Mouse (Mus musculus): ENCODE data around the gene Atp6v1c2. TPM values are rescaled to one million over a fixed set of nuclear protein-coding genes. Genes with fewer than 3 reads are reported as not detected.
A peak's percentile ranks its signal among the peaks of the same experiment; 100 is the strongest.

Atp6v1c2 gene
- polyA plus RNA-seq, 1 experiment: 0.71 TPM

GRCm38 (mm10) chr12:17256905-17257304, 72.3 kb downstream of the Atp6v1c2 start:
- peak; percentile 58 for DNase-seq
- TF ChIP-seq POLR2A (IDR thresholded peaks at IDR 0.05; ENCODE audit: control insufficient read depth, extremely low read depth, insufficient read depth, low read length, poor library complexity) (no peak), CTCF (IDR thresholded peaks at IDR 0.05; ENCODE audit: borderline replicate concordance, control insufficient read depth, extremely low read depth, insufficient read depth, low read length, poor library complexity) (no peak)
- Histone ChIP-seq H3K4me1 (replicated peaks; ENCODE audit: control insufficient read depth, insufficient read depth, low read length) (peaks cover 4% of the 10 kb centered on the region), H3K4me3 (ENCODE audit: control insufficient read depth, insufficient read depth, low read length) (no peak overlapping the region), H3K27ac (ENCODE audit: control insufficient read depth, insufficient read depth, low read length) (no peak overlapping the region), H3K36me3 (ENCODE audit: control insufficient read depth, insufficient read depth, low read length) (no peaks in the 10 kb centered on the region), H3K27me3 (ENCODE audit: control insufficient read depth, insufficient read depth, low read length) (no peaks in the 10 kb centered on the region)
- whole genome bisulfite sequencing: 6% methylated on average over 10 of the region's 10 CpGs

DNA sequence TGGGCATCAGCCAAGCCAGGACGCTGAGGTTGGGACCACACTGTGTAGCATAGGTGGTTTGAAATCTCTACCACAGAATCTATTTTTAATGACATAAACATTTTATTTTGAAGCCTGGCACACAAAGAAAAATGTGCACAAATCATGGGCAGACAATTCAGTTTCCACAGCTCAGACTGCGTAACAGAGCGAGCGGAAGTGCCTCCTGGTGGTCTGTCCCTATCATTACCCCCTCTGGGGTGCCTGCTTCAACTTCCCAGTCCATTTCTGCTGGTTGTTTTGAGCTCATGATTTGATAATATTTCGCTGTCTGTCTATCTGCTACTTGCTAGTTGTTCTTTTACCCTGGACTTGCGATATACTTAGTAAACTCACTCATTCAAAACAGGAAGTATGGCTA, 73.6 kb downstream of the Atp6v1c2 start:
- DNase-seq: no peak
- H3K27me3 ChIP-seq (ENCODE audit: control insufficient read depth, insufficient read depth, low read length): no peaks in the 10 kb centered on the region
- WGBS: 84% methylated on average over 6 of the region's 6 CpGs

DNA sequence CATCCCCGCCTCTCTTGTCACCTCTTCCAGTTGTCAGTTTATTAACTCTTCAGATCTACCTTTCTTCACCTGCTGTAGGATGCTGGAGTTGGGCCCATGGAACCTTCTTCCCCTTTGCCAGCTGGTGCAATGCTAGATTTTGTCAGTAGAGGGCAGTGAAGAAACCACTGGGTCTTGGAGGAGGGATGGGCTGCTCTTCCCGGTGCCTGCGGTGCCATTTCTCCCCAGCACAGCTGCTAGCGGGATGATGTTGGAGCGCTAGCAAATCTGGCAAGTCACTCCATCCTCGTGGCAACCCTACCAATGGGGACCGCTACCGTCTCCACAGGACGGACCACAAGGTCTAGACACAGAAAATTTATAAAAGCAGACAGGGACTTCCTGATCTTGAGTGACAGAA, 76.1 kb downstream of the Atp6v1c2 start:
- H3K27ac ChIP-seq (ENCODE audit: control insufficient read depth, insufficient read depth, low read length): no peak overlapping the region
- 10% methylated on average over 9 of the region's 9 CpGs for WGBS
- TF ChIP-seq CTCF (IDR thresholded peaks at IDR 0.05; ENCODE audit: borderline replicate concordance, control insufficient read depth, extremely low read depth, insufficient read depth, low read length, poor library complexity) (peak; percentile 60; the same call in 1 of the 2 replicates), POLR2A (IDR thresholded peaks at IDR 0.05; ENCODE audit: control insufficient read depth, extremely low read depth, insufficient read depth, low read length, poor library complexity) (no peak)
- H3K27me3 ChIP-seq (ENCODE audit: control insufficient read depth, insufficient read depth, low read length): no peaks in the 10 kb centered on the region
- no peaks in the 10 kb centered on the region for H3K36me3 ChIP-seq (ENCODE audit: control insufficient read depth, insufficient read depth, low read length)
- no peak overlapping the region for H3K4me3 ChIP-seq (ENCODE audit: control insufficient read depth, insufficient read depth, low read length)
- H3K4me1 ChIP-seq (replicated peaks; ENCODE audit: control insufficient read depth, insufficient read depth, low read length): peaks cover 3% of the 10 kb centered on the region
- peak; percentile 75 for DNase-seq

More for the DNA sequence above, 73.6 kb downstream of the Atp6v1c2 start:
- no peak overlapping the region for H3K4me3 ChIP-seq (ENCODE audit: control insufficient read depth, insufficient read depth, low read length)
- TF ChIP-seq POLR2A (IDR thresholded peaks at IDR 0.05; ENCODE audit: control insufficient read depth, extremely low read depth, insufficient read depth, low read length, poor library complexity) (no peak), CTCF (IDR thresholded peaks at IDR 0.05; ENCODE audit: borderline replicate concordance, control insufficient read depth, extremely low read depth, insufficient read depth, low read length, poor library complexity) (no peak)
- no peak overlapping the region for H3K27ac ChIP-seq (ENCODE audit: control insufficient read depth, insufficient read depth, low read length)
- peaks cover 4% of the 10 kb centered on the region for H3K4me1 ChIP-seq (replicated peaks; ENCODE audit: control insufficient read depth, insufficient read depth, low read length)
- H3K36me3 ChIP-seq (ENCODE audit: control insufficient read depth, insufficient read depth, low read length): no peaks in the 10 kb centered on the region

DNA sequence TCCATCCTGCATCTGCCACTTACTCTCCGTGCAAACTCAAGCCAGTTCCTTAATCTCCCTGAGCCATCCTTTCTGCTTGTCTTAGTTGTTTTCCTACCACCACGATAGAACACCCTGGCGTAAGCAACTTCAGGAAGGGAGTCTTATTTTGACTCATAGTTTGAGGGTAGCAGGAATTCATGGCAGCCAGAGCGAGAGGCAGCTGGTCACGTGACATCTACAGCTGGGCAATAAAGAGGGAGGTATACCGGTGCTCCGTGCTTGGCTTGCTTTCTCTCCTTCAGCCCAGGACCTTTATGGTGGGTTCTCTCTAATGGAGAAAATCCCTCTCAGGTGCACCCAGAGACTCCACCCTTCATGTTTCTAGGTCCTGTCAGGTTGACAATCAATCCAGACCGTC, 78.2 kb downstream of the Atp6v1c2 start:
- no peak overlapping the region for H3K27ac ChIP-seq (ENCODE audit: control insufficient read depth, insufficient read depth, low read length)

GRCm38 (mm10) chr12:17242041-17242440, 87.1 kb downstream of the Atp6v1c2 start:
- DNase-seq: no peak
- Histone ChIP-seq H3K4me3 (ENCODE audit: control insufficient read depth, insufficient read depth, low read length) (no peak overlapping the region), H3K27me3 (ENCODE audit: control insufficient read depth, insufficient read depth, low read length) (no peaks in the 10 kb centered on the region), H3K27ac (ENCODE audit: control insufficient read depth, insufficient read depth, low read length) (no peak overlapping the region), H3K36me3 (ENCODE audit: control insufficient read depth, insufficient read depth, low read length) (no peaks in the 10 kb centered on the region), H3K4me1 (replicated peaks; ENCODE audit: control insufficient read depth, insufficient read depth, low read length) (no peaks in the 10 kb centered on the region)
- no peak for TF ChIP-seq POLR2A (IDR thresholded peaks at IDR 0.05; ENCODE audit: control insufficient read depth, extremely low read depth, insufficient read depth, low read length, poor library complexity)

More for the DNA sequence above, 78.2 kb downstream of the Atp6v1c2 start:
- DNase-seq: no peak
- no peaks in the 10 kb centered on the region for H3K36me3 ChIP-seq (ENCODE audit: control insufficient read depth, insufficient read depth, low read length)
- TF ChIP-seq CTCF (IDR thresholded peaks at IDR 0.05; ENCODE audit: borderline replicate concordance, control insufficient read depth, extremely low read depth, insufficient read depth, low read length, poor library complexity) (no peak), POLR2A (IDR thresholded peaks at IDR 0.05; ENCODE audit: control insufficient read depth, extremely low read depth, insufficient read depth, low read length, poor library complexity) (no peak)
- no peak overlapping the region for H3K4me3 ChIP-seq (ENCODE audit: control insufficient read depth, insufficient read depth, low read length)
- 71% methylated on average over 8 of the region's 8 CpGs for WGBS
- H3K27me3 ChIP-seq (ENCODE audit: control insufficient read depth, insufficient read depth, low read length): no peaks in the 10 kb centered on the region
- H3K4me1 ChIP-seq (replicated peaks; ENCODE audit: control insufficient read depth, insufficient read depth, low read length): no peaks in the 10 kb centered on the region

DNA sequence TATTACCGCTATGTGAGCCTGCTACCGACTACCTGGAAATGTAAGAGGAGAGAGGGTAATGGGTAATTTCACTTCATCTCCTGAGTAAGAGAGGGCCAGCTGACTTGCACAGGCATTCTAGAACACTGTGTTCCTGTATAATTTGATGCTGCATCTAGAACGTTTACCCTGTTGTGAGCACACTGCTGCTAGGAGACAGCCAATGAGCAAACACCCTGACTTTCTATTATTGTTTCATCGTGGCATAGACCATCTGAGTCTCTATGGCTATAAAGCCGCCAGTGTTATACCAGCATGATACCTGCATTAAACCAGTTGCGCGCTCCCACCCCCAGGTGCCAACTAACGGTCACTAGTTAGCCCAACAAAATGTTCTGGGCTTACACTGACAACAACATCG, 87.5 kb downstream of the Atp6v1c2 start:
- Histone ChIP-seq H3K36me3 (ENCODE audit: control insufficient read depth, insufficient read depth, low read length) (no peaks in the 10 kb centered on the region), H3K27me3 (ENCODE audit: control insufficient read depth, insufficient read depth, low read length) (no peaks in the 10 kb centered on the region), H3K4me3 (ENCODE audit: control insufficient read depth, insufficient read depth, low read length) (no peak overlapping the region), H3K4me1 (replicated peaks; ENCODE audit: control insufficient read depth, insufficient read depth, low read length) (no peaks in the 10 kb centered on the region), H3K27ac (ENCODE audit: control insufficient read depth, insufficient read depth, low read length) (no peak overlapping the region)
- WGBS: 95% methylated on average over 9 of the region's 9 CpGs
- no peak for TF ChIP-seq POLR2A (IDR thresholded peaks at IDR 0.05; ENCODE audit: control insufficient read depth, extremely low read depth, insufficient read depth, low read length, poor library complexity)
- no peak for TF ChIP-seq CTCF (IDR thresholded peaks at IDR 0.05; ENCODE audit: borderline replicate concordance, control insufficient read depth, extremely low read depth, insufficient read depth, low read length, poor library complexity)
- no peak for DNase-seq

DNA sequence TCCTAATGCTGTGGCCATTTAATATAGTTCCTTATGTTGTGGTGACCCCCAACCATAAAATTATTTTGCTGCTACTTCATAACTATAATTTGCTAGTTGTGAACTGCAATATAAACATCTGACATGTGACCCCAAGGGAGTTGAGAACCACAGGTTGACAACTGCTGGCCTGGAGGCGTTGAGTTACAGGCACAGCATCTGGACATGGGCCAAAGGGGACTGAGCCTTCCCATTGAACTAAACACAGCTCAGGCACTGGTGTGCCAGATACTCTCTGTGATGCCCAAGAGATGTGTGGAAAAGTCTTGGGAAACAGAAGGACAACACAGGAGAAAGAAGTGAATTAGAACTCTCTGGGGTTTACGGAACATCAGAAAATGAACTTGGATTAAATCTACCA, 88.1 kb downstream of the Atp6v1c2 start:
- Histone ChIP-seq H3K36me3 (ENCODE audit: control insufficient read depth, insufficient read depth, low read length) (no peaks in the 10 kb centered on the region), H3K27me3 (ENCODE audit: control insufficient read depth, insufficient read depth, low read length) (no peaks in the 10 kb centered on the region), H3K4me1 (replicated peaks; ENCODE audit: control insufficient read depth, insufficient read depth, low read length) (no peaks in the 10 kb centered on the region), H3K27ac (ENCODE audit: control insufficient read depth, insufficient read depth, low read length) (no peak overlapping the region), H3K4me3 (ENCODE audit: control insufficient read depth, insufficient read depth, low read length) (no peak overlapping the region)
- 82% methylated on average over 2 of the region's 2 CpGs for WGBS
- TF ChIP-seq CTCF (IDR thresholded peaks at IDR 0.05; ENCODE audit: borderline replicate concordance, control insufficient read depth, extremely low read depth, insufficient read depth, low read length, poor library complexity): no peak
- TF ChIP-seq POLR2A (IDR thresholded peaks at IDR 0.05; ENCODE audit: control insufficient read depth, extremely low read depth, insufficient read depth, low read length, poor library complexity): no peak
- no peak for DNase-seq
